Mouse (Mus musculus): ENCODE data around the gene Pla2g2e. TPM values are rescaled to one million over a fixed set of nuclear protein-coding genes. Genes with fewer than 3 reads are reported as not detected.

Gene Pla2g2e
- total RNA-seq (2023) = not detected

DNA sequence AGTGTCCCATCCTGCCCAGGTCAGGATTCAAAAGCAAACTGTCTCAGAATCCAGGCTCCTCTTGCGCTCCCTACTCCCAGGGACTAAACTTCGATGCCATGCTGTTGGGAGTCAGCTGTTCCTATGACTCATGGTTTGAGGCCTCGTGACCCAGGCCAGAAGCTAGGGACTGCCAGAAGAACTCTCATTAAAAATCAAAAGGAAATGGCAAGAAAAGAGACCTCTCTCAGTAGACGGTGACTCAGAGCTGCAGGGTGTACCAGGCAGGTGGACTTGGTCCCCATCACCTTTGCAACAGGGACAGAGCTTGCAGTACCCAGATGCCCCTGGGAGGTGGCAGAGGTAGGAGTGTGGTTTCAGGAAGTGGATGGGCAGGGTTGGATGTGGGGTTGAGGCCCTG, at the start of gene Pla2g2e:
Gene Pla2g2e (plus strand): TSS at position 212 of the 400 bp plus-strand sequence.

DNA sequence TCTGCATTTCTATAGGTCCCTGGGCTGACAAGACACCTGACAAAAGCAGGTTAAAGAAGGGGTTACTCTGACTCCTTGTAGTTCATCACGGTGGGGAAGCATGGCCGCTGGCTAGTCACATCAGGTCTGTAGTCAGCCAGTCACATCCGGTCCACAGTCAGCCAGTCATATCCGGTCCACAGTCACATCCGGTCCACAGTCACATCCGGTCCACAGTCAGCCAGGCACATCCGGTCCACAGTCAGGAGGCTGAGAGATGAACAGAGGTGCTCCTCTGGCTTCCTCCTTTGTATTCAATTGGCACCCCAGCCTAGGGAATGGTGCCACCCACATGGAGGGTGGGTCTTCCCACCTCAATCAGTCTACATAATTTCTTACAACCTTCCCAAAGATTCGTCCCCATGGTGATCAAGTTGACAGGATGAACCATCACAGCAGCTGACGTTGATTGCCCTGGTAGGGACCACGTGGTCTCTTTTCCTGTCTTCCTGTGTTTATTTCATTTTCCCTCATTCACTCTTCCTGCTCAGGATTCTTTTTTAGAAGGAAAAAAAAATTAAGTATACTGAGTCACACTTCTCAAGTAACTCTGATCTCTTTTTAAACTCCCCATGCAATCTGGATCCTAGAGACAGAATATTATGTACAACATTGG, 14.3 kb upstream of the Pla2g2e start, which contains the start of gene Pla2g5:
Gene Pla2g5 (minus strand): TSS at position 139 of the 655 bp plus-strand sequence.

DNA sequence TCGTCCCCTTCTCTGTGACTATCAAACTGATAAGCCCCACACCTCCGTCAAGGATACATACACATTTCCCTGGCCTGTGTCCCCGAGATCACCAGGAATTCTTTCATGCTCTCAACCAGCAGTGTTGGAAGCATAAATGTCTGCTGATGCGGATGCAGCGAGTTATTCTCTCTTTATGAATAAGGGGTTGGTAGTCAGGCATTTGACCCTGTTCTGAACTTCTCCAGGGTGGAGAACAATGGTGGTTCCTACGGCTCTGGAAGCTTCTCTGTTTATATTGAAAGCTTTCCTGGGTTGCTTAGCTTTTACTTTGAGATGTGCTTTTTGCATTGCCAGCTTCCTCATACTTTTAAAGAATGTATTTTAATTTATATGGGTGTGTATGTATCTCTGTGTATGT, 3.9 kb upstream of the Pla2g2e start, which contains the start of gene Gm13030:
Gene Gm13030 (minus strand): TSS at position 101 of the 400 bp plus-strand sequence.

DNA sequence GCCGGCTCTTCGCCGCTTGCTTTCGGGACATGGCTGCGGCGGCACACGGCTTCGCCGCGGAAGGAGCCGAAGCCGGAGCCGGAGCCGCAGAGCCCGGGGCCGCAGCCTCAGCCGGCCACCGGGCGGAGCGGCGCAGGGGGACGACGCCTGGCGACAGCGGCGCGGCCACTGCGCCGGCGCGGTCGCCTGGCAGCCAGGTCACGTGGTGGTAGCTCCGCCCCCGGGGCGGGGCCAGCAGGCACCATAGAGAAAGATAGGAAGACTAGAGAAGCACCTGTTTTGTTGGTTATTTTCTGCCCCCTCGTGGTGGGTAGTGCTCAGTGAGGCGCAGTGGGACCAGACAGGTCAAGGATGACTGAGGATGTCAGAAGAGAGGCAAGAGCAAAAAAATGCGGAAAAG, 36.1 kb downstream of the Pla2g2e start, which contains the start of gene Otud3:
Gene Otud3 (minus strand): TSS at position 149 of the 400 bp plus-strand sequence.

Other genes with a start within 250 kb of the Pla2g2e start
- not detected for gene Vwa5b1, start 242.1 kb upstream of the Pla2g2e start, total RNA-seq (2023)
- 0.43 TPM for gene Pla2g2c, start 153.2 kb upstream of the Pla2g2e start, total RNA-seq (2023)
- 0.18 TPM for gene Ubxn10, start 140.8 kb upstream of the Pla2g2e start, total RNA-seq (2023)
- not detected for gene Pla2g2f, start 120.3 kb upstream of the Pla2g2e start, total RNA-seq (2023)
- 0.46 TPM for gene Pla2g2d, start 102.2 kb upstream of the Pla2g2e start, total RNA-seq (2023)
- gene Pla2g5, start 14.5 kb upstream of the Pla2g2e start, total RNA-seq (2023) = not detected
- gene Gm13030, start 4.0 kb upstream of the Pla2g2e start, total RNA-seq (2023) = not detected
- gene Otud3, start 36.0 kb downstream of the Pla2g2e start, total RNA-seq (2023) = 9.4 TPM
- not detected for gene Rnf186, start 89.2 kb downstream of the Pla2g2e start, total RNA-seq (2023)
- 43.7 TPM for gene Tmco4, start 94.9 kb downstream of the Pla2g2e start, total RNA-seq (2023)
- gene Htr6, start 197.6 kb downstream of the Pla2g2e start, total RNA-seq (2023) = not detected
- gene Nbl1, start 215.1 kb downstream of the Pla2g2e start, total RNA-seq (2023) = not detected

Data from CD8-positive naive resting alpha-beta T cell, adult 57 days (primary cell).